Mouse (Mus musculus): ENCODE data around the gene Ap5z1. TPM values are rescaled to one million over a fixed set of nuclear protein-coding genes. Genes with fewer than 3 reads are reported as not detected.

Gene Ap5z1
- total and polyA plus RNA-seq, 2 experiments from 2014 or later: 3.9 to 8.2 TPM

DNA sequence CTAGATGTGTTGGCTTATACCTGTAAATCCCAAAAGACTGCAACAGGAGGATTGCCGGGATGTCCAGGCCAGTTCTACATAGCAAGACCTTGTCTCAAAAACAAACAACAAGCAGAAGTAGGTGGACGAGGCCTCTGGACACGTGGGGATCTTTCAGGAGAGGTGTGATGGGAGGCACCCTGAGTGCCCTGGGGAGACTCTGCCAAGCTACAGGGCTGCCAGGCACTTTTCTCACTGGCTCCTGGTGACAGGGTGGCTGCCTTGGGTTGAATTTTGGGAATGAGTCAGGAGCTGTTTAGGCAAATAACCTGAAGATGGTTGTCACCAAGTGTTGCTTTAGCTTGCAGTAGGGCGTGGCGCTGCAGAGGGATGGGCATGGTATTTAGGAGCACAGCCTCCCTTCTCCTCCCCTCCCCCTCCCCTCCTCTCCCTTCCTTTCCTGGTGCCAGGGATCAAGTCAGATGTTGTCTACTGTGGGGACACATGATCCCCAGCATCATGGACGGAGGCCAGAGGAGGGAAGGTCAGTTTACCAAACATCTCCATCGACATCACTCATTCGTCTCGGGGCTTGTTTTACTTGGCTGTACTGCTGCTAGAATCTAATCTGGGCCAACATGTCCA, 31.8 kb upstream of the Ap5z1 start:
- ATAC-seq (ENCODE audit: insufficient read depth, low read depth) (no peak), DNase-seq (ENCODE audit: low spot score) (no peak)
- Histone ChIP-seq H3K4me3 (ENCODE audit: low read depth, low read length) (no peak overlapping the region), H3K4me1 (ENCODE audit: control insufficient read depth, insufficient read depth) (peaks cover 26% of the 10 kb centered on the region), H3K27me3 (ENCODE audit: control insufficient read depth, insufficient read depth, low read length) (no peaks in the 10 kb centered on the region), H3K9me3 (replicated peaks; ENCODE audit: control insufficient read depth, low read length) (no peaks in the 10 kb centered on the region), H3K4me2 (ENCODE audit: low read depth, low read length) (no peak overlapping the region), H3K36me3 (replicated peaks; ENCODE audit: control insufficient read depth, insufficient read depth, low read length) (peaks cover 18% of the 10 kb centered on the region), H3K27ac (ENCODE audit: low read depth) (no peak overlapping the region), H3K9ac (replicated peaks; ENCODE audit: low read depth, low read length) (no peak overlapping the region)
- no peak for TF ChIP-seq CTCF (IDR thresholded peaks at IDR 0.05; ENCODE audit: low read depth)
- TF ChIP-seq EP300 (IDR thresholded peaks at IDR 0.05; ENCODE audit: low read depth): no peak
- 61% methylated on average over 9 of the region's 9 CpGs for WGBS

DNA sequence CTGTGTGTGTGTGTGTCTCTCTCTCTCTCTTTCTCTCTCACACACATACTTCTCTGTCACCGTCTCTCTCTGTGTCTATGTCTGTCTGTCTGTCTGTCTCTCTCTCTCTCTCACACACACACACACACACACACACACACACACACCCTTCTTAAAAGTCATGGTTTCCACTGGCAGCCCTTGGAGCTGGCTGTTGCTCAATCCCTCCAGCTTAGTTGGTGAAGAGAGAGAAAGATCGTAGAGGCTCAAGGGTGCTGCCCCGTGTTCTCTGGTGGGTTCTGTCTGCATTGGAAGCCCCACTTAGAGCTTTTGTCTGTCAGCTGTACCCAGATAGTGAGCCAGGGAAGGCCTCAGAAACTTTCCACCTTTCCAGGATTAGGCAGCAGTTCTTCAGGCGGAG, 31.0 kb upstream of the Ap5z1 start:
- TF ChIP-seq EP300 (IDR thresholded peaks at IDR 0.05; ENCODE audit: low read depth) (no peak), CTCF (IDR thresholded peaks at IDR 0.05; ENCODE audit: low read depth) (no peak)
- WGBS: 84% methylated on average over 4 of the region's 4 CpGs
- H3K27ac ChIP-seq (ENCODE audit: low read depth): no peak overlapping the region; the same call in 1 of the 2 replicates
- DNase-seq (ENCODE audit: low spot score): no peak
- no peak overlapping the region for H3K4me3 ChIP-seq (ENCODE audit: low read depth, low read length)
- H3K27me3 ChIP-seq (ENCODE audit: control insufficient read depth, insufficient read depth, low read length): no peaks in the 10 kb centered on the region
- no peak for ATAC-seq (ENCODE audit: insufficient read depth, low read depth)
- H3K4me2 ChIP-seq (ENCODE audit: low read depth, low read length): no peak overlapping the region
- no peak overlapping the region for H3K9ac ChIP-seq (replicated peaks; ENCODE audit: low read depth, low read length)
- H3K36me3 ChIP-seq (replicated peaks; ENCODE audit: control insufficient read depth, insufficient read depth, low read length): peaks cover 21% of the 10 kb centered on the region
- peaks cover 19% of the 10 kb centered on the region for H3K4me1 ChIP-seq (ENCODE audit: control insufficient read depth, insufficient read depth)
- no peaks in the 10 kb centered on the region for H3K9me3 ChIP-seq (replicated peaks; ENCODE audit: control insufficient read depth, low read length)

DNA sequence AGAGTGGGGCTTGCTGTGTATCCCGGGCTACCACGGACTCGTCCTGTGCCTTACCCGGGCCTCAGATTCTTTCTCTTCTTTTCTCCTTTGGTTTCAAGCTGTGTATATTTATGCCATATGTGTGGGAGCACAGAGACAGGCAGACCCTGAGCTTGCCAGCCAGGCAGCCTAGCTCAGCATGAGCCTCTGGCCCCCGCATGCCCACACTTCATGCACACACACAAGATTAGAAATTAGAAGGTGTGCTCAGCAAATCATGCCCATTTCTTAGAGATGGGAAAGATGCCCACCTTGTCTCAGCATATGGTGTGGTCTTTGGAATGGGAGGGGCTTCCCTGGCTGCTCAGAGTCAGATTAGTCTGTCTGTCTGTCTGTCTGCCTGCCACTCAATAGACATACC, 29.7 kb upstream of the Ap5z1 start:
- 90% methylated on average over 5 of the region's 5 CpGs for WGBS
- no peak for ATAC-seq (ENCODE audit: insufficient read depth, low read depth)
- TF ChIP-seq CTCF (IDR thresholded peaks at IDR 0.05; ENCODE audit: low read depth) (no peak), EP300 (IDR thresholded peaks at IDR 0.05; ENCODE audit: low read depth) (no peak)
- Histone ChIP-seq H3K4me1 (ENCODE audit: control insufficient read depth, insufficient read depth) (peaks cover 7% of the 10 kb centered on the region), H3K9me3 (replicated peaks; ENCODE audit: control insufficient read depth, low read length) (no peaks in the 10 kb centered on the region), H3K9ac (replicated peaks; ENCODE audit: low read depth, low read length) (no peak overlapping the region), H3K4me3 (ENCODE audit: low read depth, low read length) (no peak overlapping the region), H3K4me2 (ENCODE audit: low read depth, low read length) (no peak overlapping the region), H3K27ac (ENCODE audit: low read depth) (no peak overlapping the region), H3K36me3 (replicated peaks; ENCODE audit: control insufficient read depth, insufficient read depth, low read length) (peaks cover 28% of the 10 kb centered on the region), H3K27me3 (ENCODE audit: control insufficient read depth, insufficient read depth, low read length) (no peaks in the 10 kb centered on the region)
- no peak for DNase-seq (ENCODE audit: low spot score)

DNA sequence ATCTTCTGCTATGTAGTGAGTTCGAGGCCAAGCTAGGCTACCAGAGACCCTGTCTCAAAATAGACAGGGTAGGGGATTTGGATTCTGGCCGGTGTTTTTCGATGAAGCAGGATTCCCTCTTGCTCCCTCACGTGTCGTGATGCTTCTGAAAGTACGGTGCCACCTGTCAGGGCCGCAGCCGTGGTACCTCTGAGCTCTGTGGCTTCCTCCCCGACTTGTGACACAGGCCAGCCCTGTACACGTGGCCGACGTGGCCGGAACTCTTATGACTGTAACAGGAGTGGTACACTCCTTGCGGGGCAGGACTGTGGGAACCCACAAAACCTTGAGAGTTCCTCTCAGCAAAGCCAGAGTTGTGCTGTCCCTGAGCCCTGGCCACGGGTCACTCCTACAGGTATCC, 28.0 kb upstream of the Ap5z1 start:
- Histone ChIP-seq H3K27ac (ENCODE audit: low read depth) (no peak overlapping the region), H3K9me3 (replicated peaks; ENCODE audit: control insufficient read depth, low read length) (no peaks in the 10 kb centered on the region), H3K4me2 (ENCODE audit: low read depth, low read length) (no peak overlapping the region), H3K27me3 (ENCODE audit: control insufficient read depth, insufficient read depth, low read length) (no peaks in the 10 kb centered on the region), H3K9ac (replicated peaks; ENCODE audit: low read depth, low read length) (no peak overlapping the region), H3K36me3 (replicated peaks; ENCODE audit: control insufficient read depth, insufficient read depth, low read length) (peaks cover 28% of the 10 kb centered on the region), H3K4me3 (ENCODE audit: low read depth, low read length) (no peak overlapping the region), H3K4me1 (ENCODE audit: control insufficient read depth, insufficient read depth) (peaks cover 19% of the 10 kb centered on the region)
- no peak for DNase-seq (ENCODE audit: low spot score)
- ATAC-seq (ENCODE audit: insufficient read depth, low read depth): no peak
- whole genome bisulfite sequencing: 97% methylated on average over 15 of the region's 15 CpGs
- TF ChIP-seq EP300 (IDR thresholded peaks at IDR 0.05; ENCODE audit: low read depth) (no peak), CTCF (IDR thresholded peaks at IDR 0.05; ENCODE audit: low read depth) (no peak)

DNA sequence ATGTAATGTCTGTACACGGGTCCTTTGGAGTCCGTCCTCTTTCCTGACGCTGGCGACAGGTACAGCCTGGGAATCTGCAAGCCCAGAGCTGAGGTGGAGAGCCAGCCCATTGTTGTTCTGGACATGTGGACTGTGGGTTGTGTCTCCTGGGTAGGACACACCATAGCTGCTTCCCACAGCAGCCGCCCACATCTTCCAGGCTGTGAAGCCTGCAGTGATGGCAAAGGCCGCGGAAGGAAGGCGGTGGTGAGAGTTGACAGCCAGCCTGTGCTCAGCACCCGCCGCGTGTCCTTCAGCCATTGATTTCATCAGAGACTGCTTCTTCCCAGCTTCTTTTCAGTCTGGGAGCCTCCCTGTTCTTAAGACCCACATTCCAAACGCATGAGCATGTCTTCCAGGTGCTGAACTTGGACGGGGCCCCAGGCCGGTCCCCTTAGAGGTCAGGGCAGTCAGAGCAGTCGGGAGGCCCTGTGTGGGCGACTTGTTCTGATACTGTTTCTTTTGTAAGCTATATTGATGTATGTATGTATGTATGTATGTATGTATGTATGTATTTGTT, 25.3 kb upstream of the Ap5z1 start:
- no peak for DNase-seq (ENCODE audit: low spot score)
- WGBS: 74% methylated on average over 16 of the region's 16 CpGs

More for the DNA sequence above, 25.3 kb upstream of the Ap5z1 start:
- H3K4me3 ChIP-seq (ENCODE audit: low read depth, low read length): no peak overlapping the region
- H3K4me2 ChIP-seq (ENCODE audit: low read depth, low read length): no peak overlapping the region
- H3K27me3 ChIP-seq (ENCODE audit: control insufficient read depth, insufficient read depth, low read length): no peaks in the 10 kb centered on the region
- ATAC-seq (ENCODE audit: insufficient read depth, low read depth): no peak
- TF ChIP-seq EP300 (IDR thresholded peaks at IDR 0.05; ENCODE audit: low read depth): no peak
- TF ChIP-seq CTCF (IDR thresholded peaks at IDR 0.05; ENCODE audit: low read depth): no peak
- H3K27ac ChIP-seq (ENCODE audit: low read depth): no peak overlapping the region
- H3K4me1 ChIP-seq (ENCODE audit: control insufficient read depth, insufficient read depth): peaks cover 21% of the 10 kb centered on the region
- H3K36me3 ChIP-seq (replicated peaks; ENCODE audit: control insufficient read depth, insufficient read depth, low read length): peaks cover 28% of the 10 kb centered on the region
- no peak overlapping the region for H3K9ac ChIP-seq (replicated peaks; ENCODE audit: low read depth, low read length)
- no peaks in the 10 kb centered on the region for H3K9me3 ChIP-seq (replicated peaks; ENCODE audit: control insufficient read depth, low read length)
